Mouse (Mus musculus) testis, adult 10 weeks (tissue): ENCODE measurements around the gene Sprr2e. TPM values are rescaled to one million over a fixed set of nuclear protein-coding genes. Genes with fewer than 3 reads are reported as not detected.

Source experiments
- polyA plus RNA-seq: library from polyadenylated mRNA; stranded (reverse); fragments of 350-450 nt; fragmentation: Illumina TruSeq; extraction: RNeasy Lipid Tissue Mini Kit (QIAGEN cat#74804); gene quantifications from one replicate; pipeline ENCODE4 v1.2.3, GENCODE M21; 2014; ENCODE audit warnings: low read depth, low replicate concordance

The Sprr2e gene
- not detected for polyA plus RNA-seq

GRCm38 (mm10) chr3:92351843-92352242, at the start of gene Sprr2e:
Gene Sprr2e, plus strand, starts transcription at chr3:92352143.

GRCm38 (mm10) chr3:92316320-92316719, 35.6 kb upstream of the Sprr2e start, which contains the start of gene Sprr2b:
Gene Sprr2b, plus strand, starts transcription at chr3:92316620.

GRCm38 (mm10) chr3:92338840-92339239, 13.1 kb upstream of the Sprr2e start, which contains the start of gene Sprr2d:
Gene Sprr2d, plus strand, starts transcription at chr3:92339140.

GRCm38 (mm10) chr3:92364887-92365286, 12.9 kb downstream of the Sprr2e start, which contains the start of gene Sprr2f:
Gene Sprr2f, plus strand, starts transcription at chr3:92365187.

GRCm38 (mm10) chr3:92385385-92385784, 33.4 kb downstream of the Sprr2e start, which contains the start of gene Sprr2h:
Gene Sprr2h, plus strand, starts transcription at chr3:92385685.

Other genes starting within 250 kb of the Sprr2e start
- 2.9 TPM for gene Prr9, start 228.2 kb upstream of the Sprr2e start, polyA plus RNA-seq
- 258 TPM for gene Lelp1, start 209.4 kb upstream of the Sprr2e start, polyA plus RNA-seq
- gene Sprr2a1, start 136.3 kb upstream of the Sprr2e start, polyA plus RNA-seq, result not detected
- gene Sprr2a2, start 136.2 kb upstream of the Sprr2e start, polyA plus RNA-seq, result 0.07 TPM
- gene Sprr2a3, start 66.7 kb upstream of the Sprr2e start, polyA plus RNA-seq, result not detected
- gene Sprr2b, start 35.5 kb upstream of the Sprr2e start, polyA plus RNA-seq, result not detected
- not detected for gene Sprr2d, start 13.0 kb upstream of the Sprr2e start, polyA plus RNA-seq
- gene Sprr2f, start 13.0 kb downstream of the Sprr2e start, polyA plus RNA-seq, result not detected
- gene Sprr2h, start 33.5 kb downstream of the Sprr2e start, polyA plus RNA-seq, result not detected
- not detected for gene Sprr2i, start 55.8 kb downstream of the Sprr2e start, polyA plus RNA-seq
- gene Sprr2j-ps, start 65.9 kb downstream of the Sprr2e start, polyA plus RNA-seq, result not detected
- gene Gm9774, start 77.3 kb downstream of the Sprr2e start, polyA plus RNA-seq, result 5.4 TPM
- gene Sprr2k, start 80.4 kb downstream of the Sprr2e start, polyA plus RNA-seq, result not detected
- not detected for gene Sprr1b, start 86.6 kb downstream of the Sprr2e start, polyA plus RNA-seq
- not detected for gene Sprr3, start 106.6 kb downstream of the Sprr2e start, polyA plus RNA-seq
- not detected for gene Sprr1a, start 133.8 kb downstream of the Sprr2e start, polyA plus RNA-seq
- gene Sprr4, start 148.3 kb downstream of the Sprr2e start, polyA plus RNA-seq, result not detected
- gene 2310046K23Rik, start 182.4 kb downstream of the Sprr2e start, polyA plus RNA-seq, result not detected
- 0.21 TPM for gene Ivl, start 221.6 kb downstream of the Sprr2e start, polyA plus RNA-seq
- gene Smcp, start 236.9 kb downstream of the Sprr2e start, polyA plus RNA-seq, result 4,960 TPM